Mouse (Mus musculus) limb, embryonic 12.5 days (tissue): ENCODE measurements around the gene Mras. TPM values are rescaled to one million over a fixed set of nuclear protein-coding genes. Genes with fewer than 3 reads are reported as not detected.

ENCODE experiments used
- polyA plus RNA-seq: library from polyadenylated mRNA; unstranded; fragments of >200 nt; fragmentation: Nextera tagmentation; extraction: Ambion mirVana; gene quantifications from 2 replicates; pipeline ENCODE4 v1.2.1, GENCODE M21; 2016

Gene Mras
- polyA plus RNA-seq, 1 experiment from 2014 or later: 16.6 TPM

Other genes with a start within 250 kb of the Mras start
- not detected in 2 replicates for gene Faiml, start 200.1 kb downstream of the Mras start, polyA plus RNA-seq
- 47.4 and 47.6 TPM in 2 replicates for gene Cep70, start 194.0 kb downstream of the Mras start, polyA plus RNA-seq
- 0.37 and 0.63 TPM in 2 replicates for gene Esyt3, start 78.8 kb downstream of the Mras start, polyA plus RNA-seq
- gene Nme9, start 14.1 kb upstream of the Mras start, polyA plus RNA-seq: not detected in 2 replicates
- 22.4 and 22.5 TPM in 2 replicates for gene Armc8, start 131.5 kb upstream of the Mras start, polyA plus RNA-seq
- 32.7 and 34.1 TPM in 2 replicates for gene Dbr1, start 138.4 kb upstream of the Mras start, polyA plus RNA-seq
- not detected in 2 replicates for gene A4gnt, start 175.1 kb upstream of the Mras start, polyA plus RNA-seq
- gene Dzip1l, start 192.1 kb upstream of the Mras start, polyA plus RNA-seq: 26.7 and 27.7 TPM in 2 replicates